Mouse (Mus musculus): ENCODE measurements around the gene Exosc3. TPM values are rescaled to one million over a fixed set of nuclear protein-coding genes. Genes with fewer than 3 reads are reported as not detected.

Gene Exosc3
- polyA plus RNA-seq, 1 experiment from 2014 or later = 85.2 TPM

- no peaks in the 10 kb centered on the region for H3K9me3 ChIP-seq (ENCODE audit: low read depth, low read length)
- H3K27me3 ChIP-seq (ENCODE audit: insufficient read depth, low read length) = no peaks in the 10 kb centered on the region
- H3K4me3 ChIP-seq (ENCODE audit: low read depth, low read length) = no peak overlapping the region
- 56% methylated on average over 3 of the region's 3 CpGs for WGBS
- H3K27ac ChIP-seq (ENCODE audit: low read depth) = peak overlapping the region; percentile 52; the same call in 1 of the 2 replicates
- peak; percentile 58 for DNase-seq
- no peak overlapping the region for H3K9ac ChIP-seq
- H3K36me3 ChIP-seq (ENCODE audit: insufficient read depth) = peaks cover 45% of the 10 kb centered on the region
- H3K4me2 ChIP-seq = no peak overlapping the region
- H3K4me1 ChIP-seq (ENCODE audit: insufficient read depth) = no peaks in the 10 kb centered on the region
- no peak for TF ChIP-seq CTCF (IDR thresholded peaks at IDR 0.05; ENCODE audit: low read depth)
- peak; percentile 79 for ATAC-seq (ENCODE audit: insufficient read depth)
Measured at GRCm38 (mm10) chr4:45371261-45371660, 28.7 kb upstream of the Exosc3 start.

DNA sequence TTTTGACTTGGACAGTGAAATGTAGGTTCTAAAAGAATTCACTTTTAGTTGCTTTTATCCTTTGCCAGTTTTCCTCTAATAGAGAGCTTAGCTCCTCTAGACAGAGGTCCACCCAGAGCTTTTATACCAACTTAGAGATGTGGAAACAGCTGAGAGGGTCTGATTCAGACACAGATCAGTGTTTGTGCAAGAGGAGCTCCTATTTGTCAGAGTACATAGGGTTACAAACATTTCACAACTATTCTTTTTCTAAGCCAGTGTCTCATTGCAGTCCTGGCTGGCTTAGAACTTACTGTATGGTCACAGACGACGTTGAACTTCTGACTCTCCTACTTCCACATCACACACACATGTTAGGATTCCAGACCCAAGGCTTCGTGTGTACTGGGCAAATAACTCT lies 14.1 kb upstream of the Exosc3 start:
- Histone ChIP-seq H3K27me3 (ENCODE audit: insufficient read depth, low read length) (no peaks in the 10 kb centered on the region), H3K4me3 (ENCODE audit: low read depth, low read length) (no peak overlapping the region), H3K9me3 (ENCODE audit: low read depth, low read length) (no peaks in the 10 kb centered on the region), H3K27ac (ENCODE audit: low read depth) (no peak overlapping the region), H3K36me3 (ENCODE audit: insufficient read depth) (peaks cover 49% of the 10 kb centered on the region), H3K4me1 (ENCODE audit: insufficient read depth) (no peaks in the 10 kb centered on the region), H3K4me2 (no peak overlapping the region), H3K9ac (no peak overlapping the region)
- no peak for ATAC-seq (ENCODE audit: insufficient read depth)
- no peak for TF ChIP-seq CTCF (IDR thresholded peaks at IDR 0.05; ENCODE audit: low read depth)
- 87% methylated on average over 3 of the region's 3 CpGs for WGBS
- DNase-seq = no peak

DNA sequence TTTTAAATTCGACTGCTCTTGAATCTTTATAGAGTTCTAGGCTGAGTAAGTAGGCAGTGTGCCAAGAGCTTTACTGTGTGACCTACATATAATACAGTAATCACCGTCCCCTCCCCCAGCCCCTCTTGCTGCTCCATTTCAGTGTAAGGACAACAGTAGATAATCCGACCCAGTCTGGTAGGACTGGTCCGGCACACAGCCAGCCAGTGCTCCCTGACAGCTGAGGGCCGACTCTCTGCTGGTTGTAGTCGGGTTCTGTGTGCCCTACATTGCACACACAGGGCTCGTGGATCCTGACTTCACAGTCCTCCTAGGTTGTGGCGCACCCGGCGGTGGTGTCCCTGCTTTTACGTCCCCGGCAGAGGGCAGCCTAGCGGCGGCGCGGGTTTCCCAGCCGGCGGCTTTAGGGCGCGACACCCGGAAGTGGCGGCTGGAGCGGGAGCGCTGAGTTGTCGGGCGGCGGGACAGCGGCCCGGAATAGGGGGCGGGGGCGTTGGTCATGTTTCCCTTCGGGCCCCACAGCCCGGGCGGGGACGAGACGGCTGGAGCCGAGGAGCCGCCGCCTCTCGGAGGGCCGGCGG lies 773 bp downstream of the Exosc3 start, which contains the start of gene Dcaf10:
Dcaf10 (plus strand) TSS at position 433 of the 581 bp plus-strand sequence.
- peak; percentile 64 for TF ChIP-seq CTCF (IDR thresholded peaks at IDR 0.05; ENCODE audit: low read depth)
- ATAC-seq (ENCODE audit: insufficient read depth) (peak; percentile 95), DNase-seq (peak; percentile 96)
- H3K27me3 ChIP-seq (ENCODE audit: insufficient read depth, low read length) = no peaks in the 10 kb centered on the region
- peaks cover 15% of the 10 kb centered on the region; the same call in 1 of the 2 replicates for H3K36me3 ChIP-seq (ENCODE audit: insufficient read depth)
- H3K9ac ChIP-seq = peak within 1 kb of the TSS; percentile 93
- peaks cover 11% of the 10 kb centered on the region for H3K4me1 ChIP-seq (ENCODE audit: insufficient read depth)
- H3K4me3 ChIP-seq (ENCODE audit: low read depth, low read length) = peak within 1 kb of the TSS; percentile 83
- H3K27ac ChIP-seq (ENCODE audit: low read depth) = peak within 1 kb of the TSS; percentile 98
- H3K4me2 ChIP-seq = peak within 1 kb of the TSS; percentile 79
- under 1% methylated on average over 42 of the region's 42 CpGs for WGBS
- H3K9me3 ChIP-seq (ENCODE audit: low read depth, low read length) = no peaks in the 10 kb centered on the region

- Histone ChIP-seq H3K9me3 (ENCODE audit: low read depth, low read length) (no peaks in the 10 kb centered on the region), H3K4me1 (ENCODE audit: insufficient read depth) (peaks cover 11% of the 10 kb centered on the region), H3K4me3 (ENCODE audit: low read depth, low read length) (peak overlapping the region; percentile 83), H3K27ac (ENCODE audit: low read depth) (peak overlapping the region; percentile 12; the same call in 1 of the 2 replicates), H3K9ac (no peak overlapping the region; the same call in 1 of the 2 replicates), H3K36me3 (ENCODE audit: insufficient read depth) (peaks cover 10% of the 10 kb centered on the region; the same call in 1 of the 2 replicates), H3K4me2 (peak overlapping the region; percentile 79), H3K27me3 (ENCODE audit: insufficient read depth, low read length) (no peaks in the 10 kb centered on the region)
- TF ChIP-seq CTCF (IDR thresholded peaks at IDR 0.05; ENCODE audit: low read depth) = no peak
- ATAC-seq (ENCODE audit: insufficient read depth) (no peak), DNase-seq (peak; percentile 1)
- WGBS = 51% methylated on average over 9 of the region's 9 CpGs
Measured at GRCm38 (mm10) chr4:45341226-45341625, 1.3 kb downstream of the Exosc3 start.

DNA sequence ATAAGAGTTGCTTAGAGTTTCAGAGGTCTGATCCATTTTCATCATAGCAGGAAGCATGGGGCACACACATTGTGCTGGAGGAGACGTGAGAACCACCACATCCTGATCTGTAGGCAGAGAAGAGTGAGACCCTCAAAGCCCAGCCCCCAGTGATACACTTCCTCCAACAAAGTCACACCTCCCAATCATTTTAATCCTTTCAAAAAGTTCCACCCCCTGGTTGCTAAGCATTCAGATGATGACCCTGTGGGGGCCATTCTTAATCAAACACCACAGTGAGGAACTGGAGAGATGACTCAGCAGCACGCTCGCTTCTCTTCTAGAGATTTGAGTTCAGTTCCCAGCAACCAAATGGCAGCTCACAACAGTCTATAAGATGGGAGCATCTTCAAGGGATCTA lies 10.1 kb downstream of the Exosc3 start:
- ATAC-seq (ENCODE audit: insufficient read depth) (no peak), DNase-seq (no peak)
- no peak for TF ChIP-seq CTCF (IDR thresholded peaks at IDR 0.05; ENCODE audit: low read depth)
- no peak overlapping the region for H3K9ac ChIP-seq
- H3K9me3 ChIP-seq (ENCODE audit: low read depth, low read length) = no peaks in the 10 kb centered on the region
- H3K27ac ChIP-seq (ENCODE audit: low read depth) = no peak overlapping the region
- H3K27me3 ChIP-seq (ENCODE audit: insufficient read depth, low read length) = no peaks in the 10 kb centered on the region
- 51% methylated on average over 3 of the region's 3 CpGs for WGBS
- H3K4me3 ChIP-seq (ENCODE audit: low read depth, low read length) = no peak overlapping the region
- H3K36me3 ChIP-seq (ENCODE audit: insufficient read depth) = no peaks in the 10 kb centered on the region
- H3K4me2 ChIP-seq = no peak overlapping the region
- no peaks in the 10 kb centered on the region for H3K4me1 ChIP-seq (ENCODE audit: insufficient read depth)

GRCm38 (mm10) chr4:45331139-45331538 lies 11.4 kb downstream of the Exosc3 start:
- no peak for ATAC-seq (ENCODE audit: insufficient read depth)

GRCm38 (mm10) chr4:45320159-45320816 lies 22.2 kb downstream of the Exosc3 start:
- H3K9ac ChIP-seq = peak overlapping the region; percentile 87
- peak; percentile 24; the same call in 1 of the 2 replicates for TF ChIP-seq CTCF (IDR thresholded peaks at IDR 0.05; ENCODE audit: low read depth)
- peak overlapping the region; percentile 91 for H3K27ac ChIP-seq (ENCODE audit: low read depth)
- peaks cover 7% of the 10 kb centered on the region; the same call in 1 of the 2 replicates for H3K4me1 ChIP-seq (ENCODE audit: insufficient read depth)
- H3K9me3 ChIP-seq (ENCODE audit: low read depth, low read length) = no peaks in the 10 kb centered on the region
- peak; percentile 90 for DNase-seq
- peak overlapping the region; percentile 73 for H3K4me2 ChIP-seq
- H3K27me3 ChIP-seq (ENCODE audit: insufficient read depth, low read length) = no peaks in the 10 kb centered on the region
- peaks cover 30% of the 10 kb centered on the region for H3K36me3 ChIP-seq (ENCODE audit: insufficient read depth)
- WGBS = under 1% methylated on average over 56 of the region's 56 CpGs
- ATAC-seq (ENCODE audit: insufficient read depth) = peak; percentile 91
- peak overlapping the region; percentile 88 for H3K4me3 ChIP-seq (ENCODE audit: low read depth, low read length)

More at GRCm38 (mm10) chr4:45331139-45331538, 11.4 kb downstream of the Exosc3 start:
- no peak overlapping the region for H3K4me3 ChIP-seq (ENCODE audit: low read depth, low read length)
- H3K4me2 ChIP-seq = no peak overlapping the region
- DNase-seq = peak; percentile 41
- H3K27me3 ChIP-seq (ENCODE audit: insufficient read depth, low read length) = no peaks in the 10 kb centered on the region
- H3K36me3 ChIP-seq (ENCODE audit: insufficient read depth) = no peaks in the 10 kb centered on the region
- 64% methylated on average over 7 of the region's 7 CpGs for WGBS
- H3K9ac ChIP-seq = no peak overlapping the region
- no peaks in the 10 kb centered on the region for H3K9me3 ChIP-seq (ENCODE audit: low read depth, low read length)
- no peaks in the 10 kb centered on the region for H3K4me1 ChIP-seq (ENCODE audit: insufficient read depth)
- TF ChIP-seq CTCF (IDR thresholded peaks at IDR 0.05; ENCODE audit: low read depth) = no peak
- H3K27ac ChIP-seq (ENCODE audit: low read depth) = no peak overlapping the region

All from lung, embryonic 14.5 days (tissue).